Mouse (Mus musculus): ENCODE results near the gene Taf12. TPM values are rescaled to one million over a fixed set of nuclear protein-coding genes. Genes with fewer than 3 reads are reported as not detected.

The Taf12 gene
- polyA plus RNA-seq (2014; fragmentation: Nextera tagmentation; extraction: Ambion mirVana): 66.8 and 68.0 TPM in 2 replicates

GRCm38 (mm10) chr4:132274156-132274862, at the start of gene Taf12:
Gene Taf12 (plus strand): TSS chr4:132274375.
- Histone ChIP-seq H3K4me3 (ENCODE audit: low read depth, low read length) (peak within 1 kb of the TSS; percentile 83), H3K9ac (ENCODE audit: low read length) (peak within 1 kb of the TSS; percentile 89), H3K36me3 (ENCODE audit: control insufficient read depth, insufficient read depth, low read length) (no peaks in the 10 kb centered on the region), H3K9me3 (ENCODE audit: control insufficient read depth, low read length) (no peaks in the 10 kb centered on the region), H3K27ac (ENCODE audit: low read depth, low read length) (peak within 1 kb of the TSS; percentile 83), H3K27me3 (ENCODE audit: control insufficient read depth, insufficient read depth, low read length) (no peaks in the 10 kb centered on the region), H3K4me1 (replicated peaks; ENCODE audit: control insufficient read depth, insufficient read depth, low read length) (no peaks in the 10 kb centered on the region; the same call in 1 of the 2 replicates), H3K4me2 (ENCODE audit: low read depth, low read length, severe bottlenecking) (peak within 1 kb of the TSS; percentile 97)
- ATAC-seq (replicated peaks; ENCODE audit: low FRiP score) (peak; percentile 92), DNase-seq (ENCODE audit: low spot score) (peak; percentile 96)
- WGBS: under 1% methylated on average over 48 of the region's 48 CpGs

- no peak overlapping the region for H3K4me2 ChIP-seq (ENCODE audit: low read depth, low read length, severe bottlenecking)
- 96% methylated on average over 5 of the region's 5 CpGs for whole genome bisulfite sequencing
Observed at GRCm38 (mm10) chr4:132230422-132230821, 43.8 kb upstream of the Taf12 start.

GRCm38 (mm10) chr4:132234710-132235109, 39.5 kb upstream of the Taf12 start:
- Histone ChIP-seq H3K4me1 (replicated peaks; ENCODE audit: control insufficient read depth, insufficient read depth, low read length) (no peaks in the 10 kb centered on the region), H3K4me2 (ENCODE audit: low read depth, low read length, severe bottlenecking) (no peak overlapping the region), H3K9ac (ENCODE audit: low read length) (no peak overlapping the region), H3K27me3 (ENCODE audit: control insufficient read depth, insufficient read depth, low read length) (no peaks in the 10 kb centered on the region), H3K27ac (ENCODE audit: low read depth, low read length) (no peak overlapping the region), H3K9me3 (ENCODE audit: control insufficient read depth, low read length) (no peaks in the 10 kb centered on the region), H3K36me3 (ENCODE audit: control insufficient read depth, insufficient read depth, low read length) (peaks cover 11% of the 10 kb centered on the region), H3K4me3 (ENCODE audit: low read depth, low read length) (no peak overlapping the region)
- no peak for ATAC-seq (replicated peaks; ENCODE audit: low FRiP score)
- no peak for DNase-seq (ENCODE audit: low spot score)
- 94% methylated on average over 8 of the region's 8 CpGs for WGBS

More at GRCm38 (mm10) chr4:132230422-132230821, 43.8 kb upstream of the Taf12 start:
- Histone ChIP-seq H3K27me3 (ENCODE audit: control insufficient read depth, insufficient read depth, low read length) (no peaks in the 10 kb centered on the region), H3K9me3 (ENCODE audit: control insufficient read depth, low read length) (no peaks in the 10 kb centered on the region), H3K9ac (ENCODE audit: low read length) (no peak overlapping the region), H3K27ac (ENCODE audit: low read depth, low read length) (no peak overlapping the region), H3K4me3 (ENCODE audit: low read depth, low read length) (no peak overlapping the region), H3K36me3 (ENCODE audit: control insufficient read depth, insufficient read depth, low read length) (peaks cover 15% of the 10 kb centered on the region; the same call in 1 of the 2 replicates), H3K4me1 (replicated peaks; ENCODE audit: control insufficient read depth, insufficient read depth, low read length) (no peaks in the 10 kb centered on the region)
- ATAC-seq (replicated peaks; ENCODE audit: low FRiP score) (no peak), DNase-seq (ENCODE audit: low spot score) (no peak)

- Histone ChIP-seq H3K4me2 (ENCODE audit: low read depth, low read length, severe bottlenecking) (no peak overlapping the region), H3K4me3 (ENCODE audit: low read depth, low read length) (no peak overlapping the region), H3K4me1 (replicated peaks; ENCODE audit: control insufficient read depth, insufficient read depth, low read length) (no peaks in the 10 kb centered on the region), H3K27me3 (ENCODE audit: control insufficient read depth, insufficient read depth, low read length) (no peaks in the 10 kb centered on the region), H3K9me3 (ENCODE audit: control insufficient read depth, low read length) (no peaks in the 10 kb centered on the region), H3K9ac (ENCODE audit: low read length) (no peak overlapping the region), H3K27ac (ENCODE audit: low read depth, low read length) (no peak overlapping the region), H3K36me3 (ENCODE audit: control insufficient read depth, insufficient read depth, low read length) (peaks cover 16% of the 10 kb centered on the region)
- no peak for DNase-seq (ENCODE audit: low spot score)
- 98% methylated on average over 4 of the region's 4 CpGs for WGBS
- no peak for ATAC-seq (replicated peaks; ENCODE audit: low FRiP score)
Observed at GRCm38 (mm10) chr4:132238356-132238755, 35.8 kb upstream of the Taf12 start.

GRCm38 (mm10) chr4:132240367-132240766, 33.8 kb upstream of the Taf12 start:
- Histone ChIP-seq H3K27me3 (ENCODE audit: control insufficient read depth, insufficient read depth, low read length) (no peaks in the 10 kb centered on the region), H3K27ac (ENCODE audit: low read depth, low read length) (no peak overlapping the region), H3K9ac (ENCODE audit: low read length) (no peak overlapping the region), H3K4me1 (replicated peaks; ENCODE audit: control insufficient read depth, insufficient read depth, low read length) (no peaks in the 10 kb centered on the region), H3K36me3 (ENCODE audit: control insufficient read depth, insufficient read depth, low read length) (peaks cover 20% of the 10 kb centered on the region), H3K9me3 (ENCODE audit: control insufficient read depth, low read length) (no peaks in the 10 kb centered on the region), H3K4me2 (ENCODE audit: low read depth, low read length, severe bottlenecking) (no peak overlapping the region), H3K4me3 (ENCODE audit: low read depth, low read length) (no peak overlapping the region)
- ATAC-seq (replicated peaks; ENCODE audit: low FRiP score): no peak
- 78% methylated on average over 3 of the region's 3 CpGs for WGBS
- no peak for DNase-seq (ENCODE audit: low spot score)

GRCm38 (mm10) chr4:132241208-132241607, 33.0 kb upstream of the Taf12 start:
- Histone ChIP-seq H3K4me2 (ENCODE audit: low read depth, low read length, severe bottlenecking) (no peak overlapping the region), H3K36me3 (ENCODE audit: control insufficient read depth, insufficient read depth, low read length) (peaks cover 18% of the 10 kb centered on the region), H3K4me3 (ENCODE audit: low read depth, low read length) (no peak overlapping the region), H3K27me3 (ENCODE audit: control insufficient read depth, insufficient read depth, low read length) (no peaks in the 10 kb centered on the region), H3K27ac (ENCODE audit: low read depth, low read length) (no peak overlapping the region), H3K9ac (ENCODE audit: low read length) (no peak overlapping the region), H3K4me1 (replicated peaks; ENCODE audit: control insufficient read depth, insufficient read depth, low read length) (no peaks in the 10 kb centered on the region), H3K9me3 (ENCODE audit: control insufficient read depth, low read length) (no peaks in the 10 kb centered on the region)
- WGBS: 94% methylated on average over 3 of the region's 3 CpGs
- ATAC-seq (replicated peaks; ENCODE audit: low FRiP score): no peak
- no peak for DNase-seq (ENCODE audit: low spot score)

GRCm38 (mm10) chr4:132245643-132246042, 28.5 kb upstream of the Taf12 start:
- ATAC-seq (replicated peaks; ENCODE audit: low FRiP score) (no peak), DNase-seq (ENCODE audit: low spot score) (no peak)
- H3K36me3 ChIP-seq (ENCODE audit: control insufficient read depth, insufficient read depth, low read length): peaks cover 13% of the 10 kb centered on the region
- H3K27ac ChIP-seq (ENCODE audit: low read depth, low read length): no peak overlapping the region
- no peak overlapping the region for H3K9ac ChIP-seq (ENCODE audit: low read length)
- no peaks in the 10 kb centered on the region for H3K4me1 ChIP-seq (replicated peaks; ENCODE audit: control insufficient read depth, insufficient read depth, low read length)
- no peak overlapping the region for H3K4me3 ChIP-seq (ENCODE audit: low read depth, low read length)
- no peak overlapping the region for H3K4me2 ChIP-seq (ENCODE audit: low read depth, low read length, severe bottlenecking)
- whole genome bisulfite sequencing: 97% methylated on average over 3 of the region's 3 CpGs
- no peaks in the 10 kb centered on the region for H3K27me3 ChIP-seq (ENCODE audit: control insufficient read depth, insufficient read depth, low read length)
- H3K9me3 ChIP-seq (ENCODE audit: control insufficient read depth, low read length): no peaks in the 10 kb centered on the region

- H3K4me3 ChIP-seq (ENCODE audit: low read depth, low read length): no peak overlapping the region
- DNase-seq (ENCODE audit: low spot score) (no peak), ATAC-seq (replicated peaks; ENCODE audit: low FRiP score) (no peak)
- H3K4me1 ChIP-seq (replicated peaks; ENCODE audit: control insufficient read depth, insufficient read depth, low read length): no peaks in the 10 kb centered on the region
- no peak overlapping the region for H3K27ac ChIP-seq (ENCODE audit: low read depth, low read length)
- 88% methylated on average over 5 of the region's 5 CpGs for WGBS
- no peaks in the 10 kb centered on the region for H3K27me3 ChIP-seq (ENCODE audit: control insufficient read depth, insufficient read depth, low read length)
- peaks cover 13% of the 10 kb centered on the region for H3K36me3 ChIP-seq (ENCODE audit: control insufficient read depth, insufficient read depth, low read length)
- H3K4me2 ChIP-seq (ENCODE audit: low read depth, low read length, severe bottlenecking): no peak overlapping the region
- H3K9me3 ChIP-seq (ENCODE audit: control insufficient read depth, low read length): no peaks in the 10 kb centered on the region
- H3K9ac ChIP-seq (ENCODE audit: low read length): no peak overlapping the region
Observed at GRCm38 (mm10) chr4:132247451-132247997, 26.7 kb upstream of the Taf12 start.

GRCm38 (mm10) chr4:132251596-132251995, 22.6 kb upstream of the Taf12 start:
- 95% methylated on average over 9 of the region's 9 CpGs for WGBS
- Histone ChIP-seq H3K27me3 (ENCODE audit: control insufficient read depth, insufficient read depth, low read length) (no peaks in the 10 kb centered on the region), H3K9me3 (ENCODE audit: control insufficient read depth, low read length) (no peaks in the 10 kb centered on the region), H3K4me1 (replicated peaks; ENCODE audit: control insufficient read depth, insufficient read depth, low read length) (no peaks in the 10 kb centered on the region), H3K4me3 (ENCODE audit: low read depth, low read length) (no peak overlapping the region), H3K9ac (ENCODE audit: low read length) (no peak overlapping the region), H3K36me3 (ENCODE audit: control insufficient read depth, insufficient read depth, low read length) (peaks cover 9% of the 10 kb centered on the region), H3K4me2 (ENCODE audit: low read depth, low read length, severe bottlenecking) (no peak overlapping the region), H3K27ac (ENCODE audit: low read depth, low read length) (no peak overlapping the region)
- ATAC-seq (replicated peaks; ENCODE audit: low FRiP score) (no peak), DNase-seq (ENCODE audit: low spot score) (no peak)

Data from forebrain, embryonic 11.5 days (tissue).